Mouse (Mus musculus): Measurements from ENCODE around the gene Gm42957. TPM values are rescaled to one million over a fixed set of nuclear protein-coding genes. Genes with fewer than 3 reads are reported as not detected.

The Gm42957 gene
- total and polyA plus RNA-seq, 3 experiments = 0.08 to 0.11 TPM; not detected in 1

- in situ Hi-C loops (cut with MboI; ENCODE audit: low pct_ligation_motif_present, low pct_unique_long_range_greater_than_20kb, low sequenced_read_pairs) = loop anchor here (5.0 kb wide), 1 partner anchor 38 kb away; no protein-coding TSS in a partner anchor
- TF ChIP-seq PAX5 (IDR thresholded peaks at IDR 0.05; ENCODE audit: low read length) = no peak
- no peak; the same call in 1 of the 2 replicates for TF ChIP-seq BHLHE40 (IDR thresholded peaks at IDR 0.05; ENCODE audit: low read depth, low read length)
- TF ChIP-seq UBTF (IDR thresholded peaks at IDR 0.05; ENCODE audit: low read depth, low read length) = 0 out of 2 replicates have a peak, but pooled peaks have one; percentile 7
- TF ChIP-seq ZNF384 (IDR thresholded peaks at IDR 0.05; ENCODE audit: low read depth, low read length) = no peak
- no peak for TF ChIP-seq GABPA (IDR thresholded peaks at IDR 0.05; ENCODE audit: insufficient replicate concordance, low read depth, low read length)
- 0 out of 2 replicates have a peak, but pooled peaks have one; percentile 11 for TF ChIP-seq E2F4 (IDR thresholded peaks at IDR 0.05; ENCODE audit: insufficient replicate concordance, low read depth, low read length)
- TF ChIP-seq JUN (IDR thresholded peaks at IDR 0.05; ENCODE audit: insufficient read depth, low read depth, low read length) = no peak
- peak; percentile 56; the same call in 1 of the 2 replicates for TF ChIP-seq MAZ (IDR thresholded peaks at IDR 0.05; ENCODE audit: low read depth, low read length)
- TF ChIP-seq ETS1 (conservative IDR thresholded peaks at IDR 0.05; ENCODE audit: low read depth, low read length) = no peak
- TF ChIP-seq RAD21 (IDR thresholded peaks at IDR 0.05; ENCODE audit: low read depth, low read length) = no peak; the same call in 1 of the 2 replicates
- no peak for TF ChIP-seq KAT2A (IDR thresholded peaks at IDR 0.05; ENCODE audit: insufficient replicate concordance, low read length)
- peak; percentile 0; the same call in 1 of the 2 replicates for TF ChIP-seq MEF2A (IDR thresholded peaks at IDR 0.05; ENCODE audit: borderline replicate concordance, low read depth, low read length)
- TF ChIP-seq POLR2A (IDR thresholded peaks at IDR 0.05; ENCODE audit: low read depth, low read length) = peak; percentile 75
- peak; percentile 82 for TF ChIP-seq ELF1 (IDR thresholded peaks at IDR 0.05; ENCODE audit: low read depth, low read length)
- no peak for TF ChIP-seq USF2 (conservative IDR thresholded peaks at IDR 0.05; ENCODE audit: low read depth, low read length)
- TF ChIP-seq MYC (IDR thresholded peaks at IDR 0.05; ENCODE audit: low read depth, low read length) = peak; percentile 62
- peak; percentile 40 for TF ChIP-seq HCFC1 (IDR thresholded peaks at IDR 0.05; ENCODE audit: low read depth, low read length)
- no peak for TF ChIP-seq RCOR1 (conservative IDR thresholded peaks at IDR 0.05; ENCODE audit: low read depth, low read length)
- peak; percentile 55 for TF ChIP-seq NELFE (IDR thresholded peaks at IDR 0.05; ENCODE audit: low read depth, low read length)
- TF ChIP-seq JUND (conservative IDR thresholded peaks at IDR 0.05; ENCODE audit: low read depth, low read length) = no peak
- peak; percentile 1; the same call in 1 of the 2 replicates for TF ChIP-seq SIN3A (IDR thresholded peaks at IDR 0.05; ENCODE audit: low read length)
- no peak for TF ChIP-seq MAFK (IDR thresholded peaks at IDR 0.05; ENCODE audit: insufficient replicate concordance, low read length)
- peak; percentile 65; the same call in 1 of the 2 replicates for TF ChIP-seq ZMIZ1 (IDR thresholded peaks at IDR 0.05; ENCODE audit: low read depth, low read length)
- TF ChIP-seq ZC3H11A (IDR thresholded peaks at IDR 0.05; ENCODE audit: low read depth, low read length) = no peak
- 0 out of 2 replicates have a peak, but pooled peaks have one; percentile 10 for TF ChIP-seq IRF4 (IDR thresholded peaks at IDR 0.05; ENCODE audit: low read depth, low read length)
- peak; percentile 75; the same call in 1 of the 2 replicates for TF ChIP-seq CHD2 (IDR thresholded peaks at IDR 0.05; ENCODE audit: low read length)
- TF ChIP-seq MXI1 (IDR thresholded peaks at IDR 0.05; ENCODE audit: low read depth, low read length) = 0 out of 2 replicates have a peak, but pooled peaks have one; percentile 46
- TF ChIP-seq NRF1 (IDR thresholded peaks at IDR 0.05; ENCODE audit: low read depth, low read length) = peak; percentile 66
- TF ChIP-seq CTCF (conservative IDR thresholded peaks at IDR 0.05 in 1 of 2, IDR thresholded peaks at IDR 0.05 in 1 of 2; ENCODE audit: low read depth in 2 of 2, low read length in 2 of 2) = peak in 1 of 2 experiments; percentile 38; a peak in 2 of 4 replicates
- no peak for TF ChIP-seq ZKSCAN1 (IDR thresholded peaks at IDR 0.05; ENCODE audit: borderline replicate concordance, low read depth, low read length)
- TF ChIP-seq TBP (conservative IDR thresholded peaks at IDR 0.05; ENCODE audit: low read depth, low read length) = peak; percentile 61
- TF ChIP-seq MAX (IDR thresholded peaks at IDR 0.05; ENCODE audit: low read length) = peak; percentile 81
- no peak for TF ChIP-seq SMC3 (IDR thresholded peaks at IDR 0.05; ENCODE audit: low read depth, low read length)
- peak; percentile 50; the same call in 1 of the 2 replicates for TF ChIP-seq POLR2AphosphoS2 (IDR thresholded peaks at IDR 0.05; ENCODE audit: low read depth, low read length)
- TF ChIP-seq TCF12 (IDR thresholded peaks at IDR 0.05; ENCODE audit: low read depth, low read length) = peak; percentile 72; the same call in 1 of the 2 replicates
- TF ChIP-seq EP300 (IDR thresholded peaks at IDR 0.05; ENCODE audit: low read length) = 0 out of 2 replicates have a peak, but pooled peaks have one; percentile 12
- TF ChIP-seq USF1 (IDR thresholded peaks at IDR 0.05; ENCODE audit: low read depth, low read length) = no peak
Observed at GRCm38 (mm10) chr3:96593790-96594560, 41.3 kb upstream of the Gm42957 start, which contains the start of gene Polr3gl. Gene Polr3gl, minus strand, starts transcription at chr3:96594181.

More at GRCm38 (mm10) chr3:96593790-96594560, 41.3 kb upstream of the Gm42957 start, which contains the start of gene Polr3gl:
- Histone ChIP-seq H3K36me3 (replicated peaks in 1 of 2; ENCODE audit: control insufficient read depth in 1 of 2, insufficient read depth in 1 of 2, low read length in 1 of 2) (peaks cover 0 to 8% of the 10 kb centered on the region in 2 experiments), H3K27ac (ENCODE audit: insufficient read depth, low read depth) (peak within 1 kb of the TSS; percentile 41), H3K4me2 (ENCODE audit: insufficient read depth, low read depth, poor library complexity, severe bottlenecking) (peak within 1 kb of the TSS; percentile 95), H3K27me3 (replicated peaks) (no peaks in the 10 kb centered on the region), H3K9me3 (replicated peaks; ENCODE audit: low read length) (peaks cover 14% of the 10 kb centered on the region), H3K79me2 (replicated peaks; ENCODE audit: control insufficient read depth, extremely low read depth, insufficient read depth, poor library complexity, severe bottlenecking) (no peaks in the 10 kb centered on the region), H3K9ac (ENCODE audit: insufficient read depth, low read depth) (peak within 1 kb of the TSS; percentile 85), H3K4me1 (ENCODE audit: control insufficient read depth in 1 of 2, insufficient read depth in 2 of 2) (peaks cover 0 to 10% of the 10 kb centered on the region in 2 experiments; a peak in 1 of 4 replicates), H3K4me3 (replicated peaks in 1 of 3; ENCODE audit: low read depth in 2 of 3, low read length in 2 of 3, poor library complexity in 1 of 3) (peak within 1 kb of the TSS; percentile 52 to 67 (median 61))
- peak; percentile 97 for DNase-seq (ENCODE audit: extremely low read depth)
- dilution Hi-C loops (cut with MboI; ENCODE audit: extremely low pct_ligation_motif_present, extremely low pct_unique_long_range_greater_than_20kb, low sequenced_read_pairs) = no loop called here
